Mouse (Mus musculus): ENCODE results near the gene Lrrc27.

The Lrrc27 gene

DNA sequence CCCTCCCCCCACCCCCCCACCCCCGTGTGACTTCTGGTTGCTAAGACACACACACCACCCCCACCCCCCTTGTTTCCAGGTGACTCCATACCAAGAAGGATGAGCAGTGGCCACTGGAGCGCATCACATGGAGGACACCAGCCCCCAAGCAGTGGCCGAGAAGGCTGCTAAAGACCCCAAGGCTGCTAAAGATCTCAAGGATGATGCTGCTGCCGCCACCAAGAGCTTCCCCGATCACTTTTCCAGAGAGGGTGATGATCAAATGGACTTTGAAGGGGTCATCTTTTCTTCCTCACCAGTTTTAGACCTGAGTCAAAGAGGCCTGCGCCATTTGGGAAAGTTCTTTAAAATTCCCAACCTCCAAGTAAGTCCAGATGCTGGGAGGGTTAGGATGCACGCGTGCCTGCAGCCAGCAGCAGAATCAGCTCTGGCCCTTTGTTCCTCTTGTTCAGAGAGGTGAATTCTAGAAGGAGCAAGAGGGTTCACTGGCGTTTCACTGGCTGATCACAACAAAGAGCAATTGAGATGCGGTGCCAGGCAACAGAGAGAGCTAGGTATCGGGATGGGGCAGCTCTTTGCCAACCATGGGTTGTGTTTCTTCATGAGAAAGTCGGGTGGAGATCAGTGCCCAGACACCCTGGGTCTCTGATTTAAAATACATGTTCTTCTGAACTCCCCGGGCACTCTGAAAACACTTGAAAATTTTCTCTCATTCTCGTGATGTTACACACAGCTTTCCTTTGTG lies 2.0 kb downstream of the Lrrc27 start:
- no peak for DNase-seq (ENCODE audit: low spot score in 2 of 2)

DNA sequence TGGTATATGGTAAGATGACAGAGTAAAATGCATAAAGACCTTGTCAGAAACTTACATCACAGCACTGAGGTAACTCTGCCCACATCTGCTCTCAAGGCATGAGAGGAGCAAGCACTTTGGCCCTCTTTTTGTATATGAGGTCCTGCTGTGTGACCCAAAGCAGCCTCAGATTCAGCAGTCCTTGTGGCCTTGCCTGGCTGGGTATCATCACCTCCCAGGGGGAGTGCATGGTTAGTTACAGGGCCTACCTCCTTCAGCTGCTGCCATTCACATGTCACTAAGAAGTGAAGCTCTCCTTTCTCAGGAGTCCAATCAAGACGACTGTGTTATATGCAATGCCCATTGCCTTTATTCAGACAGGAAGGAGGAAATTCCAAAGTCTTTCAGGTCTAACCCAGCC lies 2.7 kb downstream of the Lrrc27 start:
- no peak for DNase-seq (ENCODE audit: low spot score in 2 of 2)

DNA sequence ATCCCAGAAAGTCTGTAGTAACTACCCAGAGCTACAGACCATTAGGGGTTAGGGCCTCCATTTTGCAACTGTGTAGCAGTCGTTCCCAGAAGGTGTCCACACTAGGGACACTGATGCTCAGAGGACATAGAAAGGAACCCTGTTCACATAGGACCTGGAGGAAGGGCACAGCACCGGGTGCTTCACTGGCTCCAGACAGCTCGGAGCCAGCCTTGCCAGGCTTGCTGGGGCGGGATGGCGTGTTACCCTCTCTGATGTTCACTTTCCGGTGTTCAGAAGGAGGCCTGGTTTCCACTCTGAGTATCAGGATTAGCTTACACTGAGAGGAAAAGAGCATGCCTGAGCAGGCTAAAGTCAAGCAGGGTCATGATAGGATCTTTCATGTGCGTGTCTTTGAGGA lies 3.2 kb downstream of the Lrrc27 start:
- no peak for DNase-seq (ENCODE audit: low spot score in 2 of 2)

DNA sequence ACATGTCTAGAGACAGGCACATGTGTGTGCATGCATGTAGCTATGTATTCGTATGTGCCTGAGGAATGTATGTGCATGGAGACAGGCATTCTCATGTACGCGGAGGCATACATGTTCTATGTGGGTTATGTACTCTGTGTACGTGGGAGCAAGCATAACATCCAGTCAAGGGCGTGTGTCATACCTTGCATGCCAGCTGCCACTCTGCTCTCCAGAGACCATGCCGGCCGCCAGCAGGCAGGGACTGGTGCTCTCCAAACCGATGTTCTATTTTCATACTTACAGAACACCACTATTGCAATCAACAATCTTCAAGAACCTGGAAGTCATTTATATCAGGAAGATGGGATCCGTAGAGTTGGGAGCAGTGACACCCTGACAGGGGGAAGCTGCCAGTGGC lies 3.7 kb downstream of the Lrrc27 start:
- DNase-seq (ENCODE audit: low spot score in 2 of 2), result no peak

DNA sequence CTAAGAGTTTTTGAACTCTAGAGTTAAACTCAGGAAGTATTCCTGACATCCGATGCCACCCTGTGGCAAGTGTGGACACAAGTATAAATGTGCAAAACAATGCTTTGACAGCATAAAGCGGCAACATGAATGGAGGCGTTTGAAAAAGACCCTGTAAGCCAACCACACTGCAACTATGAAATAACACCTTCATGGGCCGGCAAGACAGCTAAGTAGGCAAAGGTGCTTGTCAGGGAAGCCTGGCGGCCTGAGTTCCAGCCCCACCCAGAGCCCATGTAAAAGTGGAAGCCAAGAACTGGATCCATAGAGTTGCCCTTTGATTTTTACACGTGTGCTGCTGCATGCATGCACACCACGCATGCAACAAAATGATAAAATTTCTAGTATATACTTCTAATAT lies 4.3 kb downstream of the Lrrc27 start:
- DNase-seq (ENCODE audit: low spot score in 2 of 2), result no peak

DNA sequence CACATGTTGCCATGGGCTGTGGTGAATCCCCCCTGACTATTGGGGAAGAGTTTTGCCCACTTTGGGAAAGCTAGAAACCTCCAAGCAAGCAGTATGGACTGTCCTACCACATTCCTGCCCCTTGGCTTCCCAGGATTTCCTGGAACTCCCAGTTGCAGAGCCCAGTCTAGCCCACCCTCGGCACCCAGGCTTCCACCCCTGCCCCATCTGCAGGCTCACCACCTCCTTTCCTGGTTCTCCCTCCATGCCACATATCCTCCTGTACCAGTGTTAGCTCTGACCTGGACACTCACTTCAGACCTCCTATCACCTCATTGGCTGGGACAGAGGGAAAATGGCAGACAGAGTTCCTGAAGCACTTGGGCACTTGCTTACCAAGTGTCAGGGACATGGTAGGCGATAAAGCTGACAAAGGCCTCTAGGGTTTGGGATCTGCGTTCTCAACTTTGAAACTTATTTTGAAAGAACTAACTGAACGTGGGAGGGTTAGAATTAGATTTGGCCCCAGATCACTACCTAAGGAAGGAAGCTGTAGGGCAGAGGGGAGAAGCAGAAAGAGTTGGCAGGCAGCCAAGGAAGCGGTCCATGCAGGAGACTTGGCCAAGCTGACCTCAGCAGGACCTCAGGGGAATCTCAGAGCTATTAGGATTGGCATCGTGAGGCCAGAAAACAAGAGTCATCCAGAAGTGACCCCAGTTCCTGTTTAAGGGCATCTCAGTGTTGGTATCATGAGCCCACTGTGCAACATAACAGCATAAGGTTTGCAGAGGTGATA lies 6.0 kb downstream of the Lrrc27 start:
- no peak for DNase-seq (ENCODE audit: low spot score in 2 of 2)

DNA sequence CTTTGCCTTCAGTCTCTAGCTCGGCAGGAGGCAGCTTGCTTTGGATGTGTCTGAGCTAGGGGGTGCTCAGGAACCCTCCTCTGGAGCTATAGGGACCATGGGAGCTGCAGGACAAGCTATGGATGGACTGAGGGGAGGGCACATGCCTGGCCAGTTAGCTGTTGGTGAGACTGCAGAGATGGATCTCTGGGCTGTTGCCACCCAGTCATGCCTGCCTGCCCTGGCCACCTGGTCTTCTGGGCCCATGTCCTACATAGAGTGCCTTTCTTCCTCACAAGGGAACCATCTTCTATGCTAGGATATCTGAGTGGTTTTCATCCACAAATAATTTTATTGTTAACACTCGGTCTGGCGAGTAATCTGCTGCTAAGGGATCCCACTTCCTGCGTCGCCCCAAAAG lies 6.7 kb downstream of the Lrrc27 start:
- DNase-seq (ENCODE audit: low spot score in 2 of 2), result no peak

DNA sequence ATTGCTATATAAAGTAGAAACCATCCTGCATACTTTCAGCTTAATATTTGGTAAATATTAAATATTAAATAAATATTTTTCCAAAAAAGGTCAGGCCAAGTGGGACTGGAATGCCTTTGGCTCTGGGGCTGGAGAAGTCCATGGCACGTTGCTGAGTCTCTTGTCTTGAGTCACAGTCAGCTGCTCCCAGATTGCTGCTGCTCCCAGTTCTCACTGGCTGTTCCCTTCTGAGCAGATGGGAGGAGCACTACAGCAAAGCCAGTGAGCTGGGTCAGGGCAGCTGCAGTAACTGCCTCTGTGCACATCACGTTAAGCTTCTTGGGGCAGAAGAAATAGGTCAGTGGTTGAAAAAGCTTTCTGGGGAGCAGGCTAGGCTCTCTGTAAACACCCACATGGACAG lies 7.5 kb downstream of the Lrrc27 start:
- DNase-seq (ENCODE audit: low spot score in 2 of 2), result no peak

DNA sequence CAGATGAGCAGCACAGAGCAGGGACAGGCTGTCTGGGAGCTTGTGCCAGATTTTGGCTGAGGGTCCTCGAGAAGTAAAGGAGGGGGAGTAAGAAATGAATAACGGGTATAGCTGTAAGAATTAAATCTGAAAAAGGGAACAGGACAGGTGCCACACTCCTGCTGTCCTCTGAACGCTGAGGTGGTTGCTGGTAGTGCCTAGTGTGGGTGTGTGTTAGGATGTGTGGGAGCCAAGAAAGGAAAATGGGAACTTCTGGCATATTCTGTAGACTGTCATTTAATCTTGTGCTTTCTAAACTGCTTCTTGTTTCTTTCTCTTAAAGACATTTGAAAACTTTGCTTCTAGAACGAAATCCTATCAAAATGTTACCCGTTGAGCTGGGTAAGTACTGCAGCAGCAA lies 8.3 kb downstream of the Lrrc27 start:
- no peak for DNase-seq (ENCODE audit: low spot score in 2 of 2)

DNA sequence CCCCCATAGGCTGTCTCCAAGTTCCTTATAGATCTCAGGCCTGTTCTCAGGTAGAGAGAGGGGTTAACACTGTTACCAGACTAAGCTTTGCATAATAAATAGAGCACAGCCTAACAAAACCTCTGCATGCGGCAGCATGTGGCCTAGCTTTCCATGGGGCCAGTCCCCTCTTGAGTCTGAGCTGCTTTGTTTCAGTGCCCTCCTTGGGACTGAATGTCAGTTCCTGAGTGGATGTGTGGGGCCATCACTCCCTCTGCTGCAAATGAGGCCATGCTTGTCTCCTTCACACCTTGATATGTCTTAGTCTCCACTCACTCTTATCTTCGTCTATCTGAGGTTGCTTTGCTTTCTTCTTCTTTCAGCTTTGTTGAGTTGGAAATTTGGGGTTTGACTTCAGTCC lies 9.1 kb downstream of the Lrrc27 start:
- no peak for DNase-seq (ENCODE audit: low spot score in 2 of 2)

DNA sequence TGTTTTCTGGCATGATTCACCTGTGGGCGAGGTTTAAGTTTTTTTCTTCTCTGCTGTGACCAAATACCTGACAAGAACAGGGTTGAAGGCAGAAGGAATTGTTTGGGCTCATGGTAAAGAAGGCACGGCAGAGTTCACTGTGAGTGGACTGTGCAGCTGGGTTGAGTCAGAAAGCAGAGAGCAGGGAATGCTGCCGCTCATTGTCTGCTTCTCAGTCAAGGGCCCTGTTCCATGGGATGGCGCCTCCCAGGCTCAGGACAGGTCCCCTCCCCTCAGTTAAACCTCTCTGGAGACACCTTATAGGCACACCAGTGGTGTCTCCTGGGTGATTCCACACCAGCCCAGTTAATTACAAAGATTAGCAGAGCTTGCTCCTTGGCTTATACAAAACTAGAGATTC lies 9.6 kb downstream of the Lrrc27 start:
- DNase-seq (ENCODE audit: low spot score in 2 of 2), result no peak

DNA sequence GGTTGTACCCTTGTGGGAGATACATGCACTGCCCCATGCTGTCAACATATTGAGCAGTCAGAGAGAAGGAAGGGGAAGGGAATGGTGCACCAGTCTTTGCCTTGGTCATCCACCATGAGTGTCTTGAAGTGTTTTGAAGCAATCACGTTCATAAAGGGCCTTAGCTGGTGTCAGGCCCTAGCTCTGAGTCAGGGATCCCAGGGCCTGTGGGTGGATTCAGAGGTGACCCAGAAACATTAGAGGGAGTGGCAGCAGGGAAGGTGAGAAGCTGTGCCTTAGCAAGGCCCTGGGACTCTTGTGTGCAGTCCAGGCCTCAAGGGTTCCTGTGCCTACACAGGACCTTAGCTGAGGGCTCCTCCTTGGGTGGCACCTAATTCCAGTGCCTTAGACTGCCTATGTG lies 11.3 kb downstream of the Lrrc27 start:
- DNase-seq (ENCODE audit: low spot score in 2 of 2), result no peak

DNA sequence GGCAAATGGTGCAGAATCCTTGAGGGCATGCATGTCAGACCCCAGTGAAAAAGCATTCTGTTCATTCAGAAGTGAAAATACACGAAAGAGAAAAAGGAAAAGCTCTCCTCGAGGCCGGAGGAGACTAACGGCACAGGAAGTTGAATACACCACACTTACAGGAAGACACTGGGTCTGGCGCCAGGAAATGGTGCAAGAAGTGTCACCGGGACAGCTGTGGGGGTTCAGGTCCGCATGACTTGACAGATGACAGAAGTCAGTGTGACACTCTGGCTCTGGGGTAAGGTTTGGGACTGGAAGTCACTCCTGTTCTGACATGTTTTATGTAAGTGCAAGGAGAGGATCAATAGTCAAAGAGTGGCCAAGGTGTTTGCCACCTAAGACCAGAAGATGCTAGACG lies 11.9 kb downstream of the Lrrc27 start:
- peak in 1 of 2 experiments; percentile 42 for DNase-seq (ENCODE audit: low spot score in 2 of 2)

DNA sequence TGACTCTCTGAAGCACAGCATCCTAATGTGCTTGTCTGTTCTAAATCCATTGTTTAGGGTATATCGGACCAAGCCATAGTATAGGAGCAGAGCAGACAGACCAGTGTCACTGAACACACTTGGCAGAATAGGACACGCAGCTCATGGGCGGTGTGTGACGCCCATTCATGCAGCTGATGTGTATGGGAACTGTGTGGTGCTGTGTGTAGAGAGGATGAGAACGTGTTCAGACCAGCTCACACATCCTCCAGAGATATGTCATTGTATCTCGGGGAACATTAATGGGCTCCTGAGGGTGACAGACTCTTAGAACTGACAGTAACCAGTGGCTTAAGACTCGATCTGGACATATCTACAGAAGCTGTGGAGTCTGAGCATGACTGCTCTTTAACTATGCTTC lies 13.6 kb downstream of the Lrrc27 start:
- DNase-seq (ENCODE audit: low spot score in 2 of 2), result no peak

DNA sequence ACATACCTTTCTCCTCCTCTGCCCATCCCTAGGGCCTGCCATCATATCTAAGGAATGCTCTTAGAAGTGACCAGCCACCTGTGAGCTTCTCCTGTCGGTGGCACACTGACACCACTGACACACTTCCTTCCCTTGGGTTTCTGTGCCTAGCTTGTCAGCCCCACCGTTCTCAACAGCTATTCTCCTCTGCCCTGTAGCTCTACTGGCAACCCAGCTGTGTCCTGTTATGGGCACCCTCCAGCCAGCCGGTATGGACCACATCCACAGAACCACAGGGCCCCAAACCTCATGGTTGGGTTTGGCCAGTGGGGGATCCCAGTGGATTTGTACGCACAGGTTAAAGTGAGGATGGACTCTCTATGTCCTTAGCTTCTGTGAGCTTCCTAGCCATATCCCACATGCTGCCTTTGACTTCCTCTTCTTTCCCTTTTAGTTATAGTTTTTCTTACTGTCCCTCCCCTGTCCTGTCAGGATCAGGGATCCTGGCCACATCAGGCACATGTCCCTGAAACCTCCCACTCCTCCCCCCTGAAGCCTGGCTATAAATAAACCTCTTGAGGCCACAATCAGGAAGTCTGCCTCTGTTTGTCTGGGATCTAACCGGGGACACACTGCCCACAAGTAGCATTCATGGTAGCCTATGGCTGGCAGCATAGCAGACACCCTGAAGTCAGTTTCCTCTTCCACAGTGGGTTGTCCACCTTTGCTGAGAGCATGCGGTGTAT lies 15.8 kb downstream of the Lrrc27 start:
- no peak for DNase-seq (ENCODE audit: low spot score in 2 of 2)

DNA sequence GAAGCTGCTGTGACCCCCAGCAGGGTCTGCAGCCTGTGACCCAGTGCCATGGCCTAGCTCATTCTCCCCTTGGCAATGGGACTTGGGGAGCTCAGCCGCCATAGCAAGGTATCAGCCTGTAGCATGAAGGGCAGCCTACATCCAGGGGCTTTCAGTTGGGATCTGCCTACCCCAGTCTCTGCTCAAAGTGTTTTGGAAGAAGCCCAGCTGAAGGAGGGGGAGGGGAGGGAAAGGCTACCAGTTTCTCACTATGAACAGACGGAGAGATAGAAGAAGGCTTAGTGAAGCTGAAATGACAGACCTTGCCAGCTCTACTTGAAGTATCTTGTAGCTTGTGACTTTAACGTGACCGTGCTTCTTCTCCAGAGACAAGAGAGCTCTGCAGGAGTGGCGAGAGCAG lies 17.0 kb downstream of the Lrrc27 start:
- no peak for DNase-seq (ENCODE audit: low spot score in 2 of 2)

DNA sequence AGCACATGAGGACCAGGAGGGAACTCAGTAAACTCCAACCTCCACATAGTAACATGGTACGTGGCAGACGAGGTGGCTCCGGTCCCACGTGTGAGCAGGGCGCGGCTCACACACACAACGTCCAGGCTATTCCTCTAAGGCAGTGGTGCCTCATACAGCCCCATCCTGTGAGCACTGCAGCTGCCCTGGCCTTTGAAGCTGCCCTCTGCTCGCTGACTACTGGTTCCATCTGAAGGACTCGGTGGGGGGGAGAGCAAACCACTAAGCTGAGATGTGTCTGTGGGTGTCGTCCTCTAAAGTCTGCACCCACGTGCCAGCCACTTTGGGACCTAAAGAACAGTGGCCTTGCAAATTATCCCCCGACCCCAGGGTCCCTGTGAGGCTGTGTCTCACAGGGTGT lies 17.5 kb downstream of the Lrrc27 start:
- no peak for DNase-seq (ENCODE audit: low spot score in 2 of 2)

DNA sequence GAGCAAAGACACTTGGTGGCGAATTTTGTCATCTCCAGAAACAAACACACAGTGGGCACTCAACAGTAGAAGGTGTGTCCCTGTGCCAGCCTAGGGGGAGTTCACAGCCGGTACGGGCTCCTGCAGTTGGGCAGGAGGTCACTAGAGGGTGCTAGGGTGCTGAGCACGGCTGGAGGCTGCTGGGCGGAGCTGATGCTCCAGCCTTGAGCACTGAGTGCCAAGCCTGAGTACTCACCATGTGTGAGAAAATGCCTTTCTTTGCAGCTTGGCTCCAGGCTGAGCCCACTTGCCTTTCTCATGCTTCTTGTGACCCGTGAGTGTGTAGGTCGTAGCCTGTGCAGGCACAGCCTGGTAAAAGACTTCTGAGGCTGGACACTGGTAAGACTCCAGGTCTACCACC lies 20.9 kb downstream of the Lrrc27 start:
- peak; percentile 81 to 89 for DNase-seq (ENCODE audit: low spot score in 2 of 2)

DNA sequence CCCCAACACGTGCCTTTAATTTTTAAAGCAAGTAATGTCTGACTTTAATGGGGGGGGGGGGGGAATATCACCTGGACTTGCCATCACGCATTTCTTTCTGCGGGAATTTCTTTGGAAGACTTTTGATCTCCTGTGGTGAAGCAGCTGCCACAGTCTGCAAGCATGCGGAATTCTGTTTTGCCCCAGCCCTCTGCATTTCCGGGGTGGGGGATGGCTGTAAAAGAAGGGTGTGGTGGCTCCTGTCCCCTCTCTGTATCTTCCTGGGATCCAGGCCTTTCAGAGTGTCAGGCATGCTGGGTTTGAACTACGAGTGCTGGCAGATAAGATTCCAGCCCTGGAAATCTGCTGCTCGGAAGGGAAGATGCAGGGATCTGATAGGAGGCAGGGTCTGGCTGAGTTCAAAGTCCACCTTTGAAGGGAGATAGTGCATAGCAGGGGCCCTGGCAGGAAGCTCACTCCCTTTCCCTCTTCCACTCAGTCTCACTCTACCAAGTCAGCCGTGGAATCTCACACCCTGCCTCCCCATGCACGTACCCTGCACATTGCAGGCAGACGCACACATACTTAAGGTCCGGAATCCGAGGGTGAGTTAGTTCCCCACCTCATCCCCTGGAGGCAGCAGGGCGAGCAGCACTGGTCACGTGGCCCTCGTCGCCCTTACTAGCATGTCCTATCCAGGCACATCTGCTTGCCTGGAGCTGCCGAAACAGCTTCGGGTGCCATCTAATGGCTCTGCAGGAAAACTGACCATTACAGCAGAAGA lies 21.8 kb downstream of the Lrrc27 start:
- DNase-seq (ENCODE audit: low spot score in 2 of 2), result no peak

DNA sequence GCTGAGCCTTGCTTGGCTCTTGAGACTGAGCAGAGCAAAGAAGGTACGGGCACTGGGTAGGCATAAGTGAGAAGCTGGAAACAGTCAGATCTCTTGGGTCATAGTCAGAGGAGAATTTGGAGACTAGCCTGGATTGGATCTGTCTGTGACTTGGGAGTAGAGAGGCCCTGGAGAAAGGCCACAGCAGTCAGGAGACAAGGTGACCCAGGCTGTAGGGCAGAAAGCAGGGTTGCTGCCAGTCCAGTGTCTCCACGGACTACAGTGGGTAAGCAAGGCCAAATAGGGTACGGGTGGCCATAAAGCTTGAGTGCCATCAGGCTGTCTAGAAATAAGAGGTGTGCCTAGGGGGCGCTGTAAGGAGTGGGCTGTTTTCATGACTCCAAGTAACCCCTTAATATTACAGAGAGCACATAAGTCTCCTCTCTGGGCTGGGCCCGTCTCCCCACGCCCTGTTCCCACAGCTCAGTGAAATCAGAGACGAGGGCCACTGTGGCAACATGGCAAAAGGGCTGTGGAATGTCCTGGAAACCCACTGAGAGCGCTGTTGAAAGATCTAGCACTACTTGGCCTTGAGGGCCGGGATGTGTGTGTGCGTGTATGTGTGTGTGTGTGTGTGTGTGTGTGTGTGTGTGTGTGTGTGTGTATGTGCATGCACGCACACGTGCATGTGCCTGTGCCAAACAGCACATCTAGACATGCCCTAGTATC lies 23.0 kb downstream of the Lrrc27 start:
- no peak for DNase-seq (ENCODE audit: low spot score in 2 of 2)

DNA sequence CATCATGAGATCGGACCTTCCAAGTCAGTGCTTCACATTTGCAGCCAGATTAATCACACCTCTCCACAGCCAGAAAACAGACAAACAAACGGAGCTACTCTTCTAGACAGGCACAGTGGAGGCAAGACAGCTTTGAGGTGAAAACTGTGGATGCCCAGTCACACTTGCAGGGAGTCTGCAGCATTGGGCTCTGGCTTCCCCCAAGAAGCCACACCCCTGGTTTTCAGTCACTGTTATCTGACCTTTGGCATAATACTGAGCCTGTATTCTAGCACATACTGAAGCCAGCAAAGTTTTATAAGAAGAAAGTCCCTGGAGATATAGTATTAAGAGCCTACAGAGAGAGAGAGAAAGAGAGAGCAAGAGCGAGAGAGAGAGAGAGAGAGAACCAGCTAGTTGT lies 26.6 kb downstream of the Lrrc27 start:
- DNase-seq (ENCODE audit: low spot score in 2 of 2), result no peak

DNA sequence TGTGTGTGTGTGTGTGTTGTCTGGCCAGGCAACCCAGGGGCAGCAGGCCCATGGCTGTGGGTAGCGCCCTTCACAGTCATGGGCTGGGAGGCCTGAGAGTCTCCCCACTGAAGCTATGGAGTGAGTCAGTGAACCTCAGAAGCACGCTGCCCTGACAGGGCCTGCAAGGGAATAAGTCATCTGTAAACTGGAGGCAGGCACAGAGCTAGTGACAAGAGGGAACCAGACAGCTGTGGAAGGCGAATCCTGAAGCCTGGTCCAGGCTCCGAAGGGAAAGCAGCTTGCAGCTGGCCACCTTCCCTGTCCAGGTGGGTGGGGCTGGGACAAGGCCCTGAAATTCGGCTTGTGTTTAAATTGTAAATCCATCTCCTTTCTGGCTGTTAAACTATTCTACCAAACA lies 33.3 kb downstream of the Lrrc27 start:
- DNase-seq (ENCODE audit: low spot score in 2 of 2), result no peak

All from spleen, postnatal 4 days (tissue).